Mouse (Mus musculus) heart, adult 2 months (tissue): Measurements from ENCODE around the gene Haus8. TPM values are rescaled to one million over a fixed set of nuclear protein-coding genes. Genes with fewer than 3 reads are reported as not detected.

Experiments
- DNase-seq, 2 experiments: peaks; one replicate each; pipeline ENCODE4 v3.0.0; 2021
- H3K27ac ChIP-seq: fragments of 200-600 bp; 2 replicates; pipeline ENCODE4 v1.8.1; 2022
- H3K27me3 ChIP-seq: fragments of 200-500 bp; 2 replicates; pipeline ENCODE4 v1.6.1; 2012; ENCODE audit warnings: mild to moderate bottlenecking, low read length, inconsistent platforms, mixed read lengths; ENCODE audit not compliant: control insufficient read depth, insufficient read depth
- H3K36me3 ChIP-seq: fragments of 200-500 bp; 2 replicates; pipeline ENCODE4 v1.6.1; 2012; ENCODE audit warnings: low read length, inconsistent platforms; ENCODE audit not compliant: control insufficient read depth, insufficient read depth
- H3K4me1 ChIP-seq: fragments of 200-500 bp; 2 replicates; pipeline ENCODE4 v1.6.1; 2011; ENCODE audit warnings: low read length; ENCODE audit not compliant: control insufficient read depth, insufficient read depth
- H3K4me3 ChIP-seq: fragments of 200-600 bp; 2 replicates; pipeline ENCODE4 v1.8.1; 2022
- H3K79me2 ChIP-seq: fragments of 200-500 bp; replicated peaks from 2 replicates; pipeline ENCODE4 v1.6.1; 2012; ENCODE audit warnings: mild to moderate bottlenecking, inconsistent platforms, low read length, moderate library complexity, mixed read lengths; ENCODE audit not compliant: control insufficient read depth, insufficient read depth
- H3K9ac ChIP-seq: fragments of 200-500 bp; 2 replicates; pipeline ENCODE4 v1.6.1; 2012; ENCODE audit warnings: low read depth, mild to moderate bottlenecking, control low read depth, inconsistent platforms, low read length, mixed read lengths
- CTCF ChIP-seq: fragments of 200-600 bp; IDR thresholded peaks from 2 replicates; pipeline ENCODE4 v1.8.1; 2022; ENCODE audit warnings: antibody characterized with exemption, mild to moderate bottlenecking, moderate library complexity
- EP300 ChIP-seq: fragments of 200-500 bp; IDR thresholded peaks from 2 replicates; pipeline ENCODE4 v1.6.1; 2011; ENCODE audit warnings: low read depth, low read length, control low read depth; ENCODE audit not compliant: insufficient read depth
- POLR2A ChIP-seq: fragments of 200-500 bp; IDR thresholded peaks from 2 replicates; pipeline ENCODE4 v1.6.1; 2011; ENCODE audit warnings: mild to moderate bottlenecking, low read depth, low read length, control low read depth; ENCODE audit not compliant: insufficient read depth
- WGBS: fragments of 180-500 bp; shearing (Covaris S2); methylation state at CpG from one replicate; pipeline ENCODE4 v1.1.7; 2018; 5-methylcytosine and 5-hydroxymethylcytosine counted together
- intact Hi-C: fragments of 180-260 bp; cut with DNase I; formaldehyde crosslinking; loops from one replicate; pipeline ENCODE4 v1.15.1; 2025
- polyA plus RNA-seq: library from polyadenylated mRNA; depleted of rRNA; stranded (reverse); fragments of >200 nt; gene quantifications from 2 replicates; pipeline ENCODE4 v1.2.3, GENCODE M21; 2012
- total RNA-seq, 2 experiments: library from RNA; stranded (reverse); gene quantifications; 2 replicates each; pipeline ENCODE4 v1.2.3; 2021

The Haus8 gene
- total and polyA plus RNA-seq, 3 experiments: 11.9 to 29.0 (median 24.2) TPM

- no peak overlapping the region for H3K4me3 ChIP-seq
Measured at GRCm38 (mm10) chr8:71312700-71313099, 40.0 kb upstream of the Haus8 start.

GRCm38 (mm10) chr8:71310446-71310845 lies 37.7 kb upstream of the Haus8 start:
- intact Hi-C loops: no loop called here
- Histone ChIP-seq H3K4me1 (peaks cover 30% of the 10 kb centered on the region), H3K9ac (no peak overlapping the region), H3K36me3 (peaks cover 14% of the 10 kb centered on the region), H3K27me3 (no peaks in the 10 kb centered on the region), H3K4me3 (no peak overlapping the region), H3K79me2 (0 out of 2 replicates have a peak, but pooled peaks cover 1% of the 10 kb centered on the region), H3K27ac (peak overlapping the region; percentile 94)
- DNase-seq: peak; percentile 55 to 73
- no peak for TF ChIP-seq CTCF
- no peak for TF ChIP-seq EP300
- TF ChIP-seq POLR2A: peak; percentile 45; the same call in 1 of the 2 replicates
- 29% methylated on average over 6 of the region's 6 CpGs for WGBS

More at GRCm38 (mm10) chr8:71312700-71313099, 40.0 kb upstream of the Haus8 start:
- Histone ChIP-seq H3K79me2 (no peaks in the 10 kb centered on the region), H3K27me3 (no peaks in the 10 kb centered on the region), H3K4me1 (peaks cover 37% of the 10 kb centered on the region), H3K27ac (peak overlapping the region; percentile 94), H3K9ac (peak overlapping the region; percentile 27; the same call in 1 of the 2 replicates), H3K36me3 (peaks cover 14% of the 10 kb centered on the region)
- peak; percentile 80 for TF ChIP-seq EP300
- no peak for TF ChIP-seq POLR2A
- no peak for TF ChIP-seq CTCF
- intact Hi-C loops: no loop called here
- 9% methylated on average over 1 of the region's 1 CpGs for WGBS
- DNase-seq: peak; percentile 64 to 79

GRCm38 (mm10) chr8:71307913-71308312 lies 35.2 kb upstream of the Haus8 start:
- WGBS: 80% methylated on average over 4 of the region's 4 CpGs
- Histone ChIP-seq H3K36me3 (peaks cover 6% of the 10 kb centered on the region), H3K27me3 (no peaks in the 10 kb centered on the region), H3K4me1 (peaks cover 22% of the 10 kb centered on the region), H3K79me2 (0 out of 2 replicates have a peak, but pooled peaks cover 1% of the 10 kb centered on the region), H3K4me3 (no peak overlapping the region), H3K27ac (peak overlapping the region; percentile 50), H3K9ac (no peak overlapping the region)
- DNase-seq: no peak
- no peak for TF ChIP-seq POLR2A
- TF ChIP-seq CTCF: no peak
- TF ChIP-seq EP300: no peak
- intact Hi-C loops: no loop called here

GRCm38 (mm10) chr8:71307371-71307770 lies 34.6 kb upstream of the Haus8 start:
- H3K4me1 ChIP-seq: peaks cover 21% of the 10 kb centered on the region
- intact Hi-C loops: no loop called here
- DNase-seq: no peak
- TF ChIP-seq CTCF: no peak
- TF ChIP-seq POLR2A: no peak
- TF ChIP-seq EP300: no peak
- WGBS: 61% methylated on average over 1 of the region's 1 CpGs
- peaks cover 1% of the 10 kb centered on the region; the same call in 1 of the 2 replicates for H3K79me2 ChIP-seq
- no peaks in the 10 kb centered on the region for H3K27me3 ChIP-seq
- no peak overlapping the region for H3K27ac ChIP-seq
- H3K9ac ChIP-seq: no peak overlapping the region
- no peak overlapping the region for H3K4me3 ChIP-seq
- H3K36me3 ChIP-seq: peaks cover 6% of the 10 kb centered on the region

- 54% methylated on average over 1 of the region's 1 CpGs for WGBS
- no peak for TF ChIP-seq POLR2A
- no peak for TF ChIP-seq EP300
- TF ChIP-seq CTCF: no peak
- Histone ChIP-seq H3K27ac (peak overlapping the region; percentile 4), H3K4me1 (peaks cover 13% of the 10 kb centered on the region), H3K27me3 (no peaks in the 10 kb centered on the region), H3K79me2 (peaks cover 3% of the 10 kb centered on the region; the same call in 1 of the 2 replicates), H3K9ac (no peak overlapping the region), H3K36me3 (peaks cover 6% of the 10 kb centered on the region), H3K4me3 (no peak overlapping the region)
- intact Hi-C loops: no loop called here
- DNase-seq: no peak
Measured at GRCm38 (mm10) chr8:71305988-71306387, 33.3 kb upstream of the Haus8 start.

- Histone ChIP-seq H3K4me1 (peaks cover 14% of the 10 kb centered on the region), H3K9ac (no peak overlapping the region), H3K4me3 (no peak overlapping the region), H3K79me2 (peaks cover 7% of the 10 kb centered on the region), H3K27me3 (no peaks in the 10 kb centered on the region), H3K36me3 (no peaks in the 10 kb centered on the region), H3K27ac (peak overlapping the region; percentile 33; the same call in 1 of the 2 replicates)
- intact Hi-C loops: no loop called here
- WGBS: 51% methylated on average over 1 of the region's 1 CpGs
- 0 out of 2 replicates have a peak, but pooled peaks have one; percentile 10 for TF ChIP-seq EP300
- no peak for TF ChIP-seq POLR2A
- no peak for TF ChIP-seq CTCF
- DNase-seq: no peak
Measured at GRCm38 (mm10) chr8:71303632-71304031, 30.9 kb upstream of the Haus8 start.

- H3K4me3 ChIP-seq: no peak overlapping the region
- TF ChIP-seq EP300: no peak
- no peak for TF ChIP-seq POLR2A
- no peak for TF ChIP-seq CTCF
- H3K27me3 ChIP-seq: no peaks in the 10 kb centered on the region
- 95% methylated on average over 1 of the region's 1 CpGs for WGBS
- peaks cover 6% of the 10 kb centered on the region for H3K4me1 ChIP-seq
- no peak for DNase-seq
- intact Hi-C loops: no loop called here
- no peak overlapping the region for H3K27ac ChIP-seq
- H3K9ac ChIP-seq: no peak overlapping the region
- peaks cover 7% of the 10 kb centered on the region for H3K79me2 ChIP-seq
- no peaks in the 10 kb centered on the region for H3K36me3 ChIP-seq
Measured at GRCm38 (mm10) chr8:71302788-71303187, 30.1 kb upstream of the Haus8 start.
